Mouse (Mus musculus) midbrain, embryonic 16.5 days (tissue): Measurements from ENCODE around the gene Polg2. TPM values are rescaled to one million over a fixed set of nuclear protein-coding genes. Genes with fewer than 3 reads are reported as not detected.
"Not testable (repeated sequence)": the region's sequence is repeated elsewhere in the genome, so short reads cannot be mapped to it uniquely, and the experiment has no call there.

Source experiments
- ATAC-seq: fragments of 200-750 bp; cut with Nextera tagmentation; 2 replicates; pipeline ENCODE4 v1.8.0; 2017; ENCODE audit warnings: moderate TSS enrichment
- H3K27ac ChIP-seq: fragments of 300-500 bp; sonication (generic); 2 replicates; pipeline ENCODE4 v1.5.1; 2014; ENCODE audit warnings: mild to moderate bottlenecking, low read length, mixed read lengths
- H3K27me3 ChIP-seq: fragments of 300-500 bp; sonication (generic); 2 replicates; pipeline ENCODE4 v1.6.1; 2014; ENCODE audit warnings: low read depth, low read length, mixed read lengths; ENCODE audit not compliant: control insufficient read depth, insufficient read depth
- H3K36me3 ChIP-seq: fragments of 300-500 bp; sonication (generic); 2 replicates; pipeline ENCODE4 v1.6.1; 2014; ENCODE audit warnings: mild to moderate bottlenecking, low read length, moderate library complexity, mixed read lengths; ENCODE audit not compliant: control insufficient read depth, insufficient read depth
- H3K4me1 ChIP-seq: fragments of 300-500 bp; sonication (generic); 2 replicates; pipeline ENCODE4 v1.6.1; 2014; ENCODE audit warnings: mild to moderate bottlenecking, low read length, mixed read lengths; ENCODE audit not compliant: control insufficient read depth, insufficient read depth
- H3K4me2 ChIP-seq: fragments of 300-500 bp; sonication (generic); 2 replicates; pipeline ENCODE4 v1.6.1; 2014; ENCODE audit warnings: mild to moderate bottlenecking, low read length, mixed read lengths
- H3K4me3 ChIP-seq: fragments of 300-500 bp; sonication (generic); 2 replicates; pipeline ENCODE4 v1.5.1; 2014; ENCODE audit warnings: low read depth, mild to moderate bottlenecking, low read length, moderate library complexity, mixed read lengths
- H3K9ac ChIP-seq: fragments of 300-500 bp; sonication (generic); 2 replicates; pipeline ENCODE4 v1.6.1; 2014; ENCODE audit warnings: low read depth, low read length, mixed read lengths
- H3K9me3 ChIP-seq: fragments of 300-500 bp; sonication (generic); replicated peaks from 2 replicates; pipeline ENCODE4 v1.6.1; 2014; ENCODE audit warnings: mild to moderate bottlenecking, low read length, mixed read lengths; ENCODE audit not compliant: control insufficient read depth, poor library complexity, severe bottlenecking
- WGBS: fragments of 180-500 bp; shearing (Covaris S2); extraction: QIAGEN DNeasy Blood & Tissue Kit; methylation state at CpG from one replicate; pipeline ENCODE4 v1.1.7; 2014; 5-methylcytosine and 5-hydroxymethylcytosine counted together
- microRNA-seq: library from miRNA; unstranded; fragments of <30 nt; microRNA quantifications from one replicate; pipeline ENCODE4, GENCODE M21; 2017
- polyA plus RNA-seq: library from polyadenylated mRNA; unstranded; fragments of >200 nt; fragmentation: Nextera tagmentation; extraction: Ambion mirVana; gene quantifications from 2 replicates; pipeline ENCODE4 v1.2.1, GENCODE M21; 2015

Gene Polg2
- polyA plus RNA-seq, 1 experiment from 2014 or later = 9.6 TPM

- Histone ChIP-seq H3K4me3 (no peak overlapping the region), H3K36me3 (no peaks in the 10 kb centered on the region), H3K4me2 (no peak overlapping the region), H3K9ac (no peak overlapping the region), H3K27ac (no peak overlapping the region; the same call in 1 of the 2 replicates), H3K27me3 (no peaks in the 10 kb centered on the region), H3K9me3 (no peaks in the 10 kb centered on the region), H3K4me1 (peaks cover 9% of the 10 kb centered on the region; the same call in 1 of the 2 replicates)
- ATAC-seq = no peak
- WGBS = 33% methylated on average over 5 of the region's 5 CpGs
Measured at GRCm38 (mm10) chr11:106727967-106728366, 51.4 kb downstream of the Polg2 start.

- not testable (repeated sequence) for H3K9ac ChIP-seq, H3K36me3 ChIP-seq, ATAC-seq, H3K27me3 ChIP-seq, H3K9me3 ChIP-seq, H3K4me2 ChIP-seq, H3K4me1 ChIP-seq, H3K4me3 ChIP-seq, H3K27ac ChIP-seq
- 95% methylated on average over 9 of the region's 9 CpGs for WGBS
Measured at GRCm38 (mm10) chr11:106724916-106725235, 54.5 kb downstream of the Polg2 start.

GRCm38 (mm10) chr11:106724176-106724915 is 55.0 kb downstream of the Polg2 start:
- H3K4me1 ChIP-seq = peaks cover 9% of the 10 kb centered on the region; the same call in 1 of the 2 replicates
- no peak overlapping the region for H3K4me2 ChIP-seq
- H3K9me3 ChIP-seq = no peaks in the 10 kb centered on the region
- 88% methylated on average over 10 of the region's 10 CpGs for WGBS
- H3K36me3 ChIP-seq = no peaks in the 10 kb centered on the region
- H3K4me3 ChIP-seq = no peak overlapping the region
- H3K9ac ChIP-seq = no peak overlapping the region
- no peak overlapping the region for H3K27ac ChIP-seq
- ATAC-seq = no peak
- H3K27me3 ChIP-seq = no peaks in the 10 kb centered on the region

GRCm38 (mm10) chr11:106723611-106724125 is 55.7 kb downstream of the Polg2 start:
- no peaks in the 10 kb centered on the region for H3K9me3 ChIP-seq
- peak overlapping the region; percentile 3; the same call in 1 of the 2 replicates for H3K4me3 ChIP-seq
- no peaks in the 10 kb centered on the region for H3K36me3 ChIP-seq
- peaks cover 9% of the 10 kb centered on the region; the same call in 1 of the 2 replicates for H3K4me1 ChIP-seq
- H3K9ac ChIP-seq = no peak overlapping the region
- peak overlapping the region; percentile 26; the same call in 1 of the 2 replicates for H3K4me2 ChIP-seq
- WGBS = 74% methylated on average over 15 of the region's 15 CpGs
- ATAC-seq = no peak
- no peaks in the 10 kb centered on the region for H3K27me3 ChIP-seq
- H3K27ac ChIP-seq = no peak overlapping the region

- Histone ChIP-seq H3K36me3 (no peaks in the 10 kb centered on the region), H3K4me1 (peaks cover 5% of the 10 kb centered on the region; the same call in 1 of the 2 replicates), H3K27me3 (no peaks in the 10 kb centered on the region), H3K4me2 (no peak overlapping the region), H3K4me3 (no peak overlapping the region), H3K27ac (no peak overlapping the region), H3K9me3 (no peaks in the 10 kb centered on the region), H3K9ac (no peak overlapping the region)
- no peak for ATAC-seq
- 30% methylated on average over 7 of the region's 7 CpGs for WGBS
Measured at GRCm38 (mm10) chr11:106722831-106723361, 56.4 kb downstream of the Polg2 start.

GRCm38 (mm10) chr11:106720379-106720778 is 59.0 kb downstream of the Polg2 start:
- H3K4me1 ChIP-seq = no peaks in the 10 kb centered on the region
- 88% methylated on average over 8 of the region's 8 CpGs for WGBS
- H3K36me3 ChIP-seq = no peaks in the 10 kb centered on the region
- H3K9me3 ChIP-seq = no peaks in the 10 kb centered on the region
- no peak overlapping the region for H3K27ac ChIP-seq
- H3K9ac ChIP-seq = no peak overlapping the region
- H3K4me2 ChIP-seq = no peak overlapping the region
- ATAC-seq = no peak
- no peaks in the 10 kb centered on the region for H3K27me3 ChIP-seq
- no peak overlapping the region for H3K4me3 ChIP-seq

Small RNAs within 50 kb of the gene (microRNA-seq; reads per million reads assigned to microRNA genes)
- not detected for gene Gm25994
- gene Mir3064 = 15.5 reads per million, percentile 34 among the genes with 10 or more reads in this experiment

Other genes with a start within 250 kb of the Polg2 start
- gene Tex2, start 166.1 kb downstream of the Polg2 start, polyA plus RNA-seq = 35.9 and 37.5 TPM in 2 replicates
- gene Pecam1, start 28.9 kb downstream of the Polg2 start, polyA plus RNA-seq = 14.1 and 15.7 TPM in 2 replicates
- gene Milr1, start 28.3 kb downstream of the Polg2 start, polyA plus RNA-seq = 0.89 and 0.99 TPM in 2 replicates
- gene Ddx5, start 9.6 kb upstream of the Polg2 start, polyA plus RNA-seq = 365 and 425 TPM in 2 replicates
- gene Cep95, start 9.7 kb upstream of the Polg2 start, polyA plus RNA-seq = 16.2 and 17.8 TPM in 2 replicates
- gene Smurf2, start 141.2 kb upstream of the Polg2 start, polyA plus RNA-seq = 11.3 and 12.1 TPM in 2 replicates
- 137 and 153 TPM in 2 replicates for gene Kpna2, start 220.0 kb upstream of the Polg2 start, polyA plus RNA-seq
- 5.8 and 6.8 TPM in 2 replicates for gene 1810010H24Rik, start 246.1 kb upstream of the Polg2 start, polyA plus RNA-seq